Mouse (Mus musculus): ENCODE data around the gene Rnf220.

The Rnf220 gene

DNA sequence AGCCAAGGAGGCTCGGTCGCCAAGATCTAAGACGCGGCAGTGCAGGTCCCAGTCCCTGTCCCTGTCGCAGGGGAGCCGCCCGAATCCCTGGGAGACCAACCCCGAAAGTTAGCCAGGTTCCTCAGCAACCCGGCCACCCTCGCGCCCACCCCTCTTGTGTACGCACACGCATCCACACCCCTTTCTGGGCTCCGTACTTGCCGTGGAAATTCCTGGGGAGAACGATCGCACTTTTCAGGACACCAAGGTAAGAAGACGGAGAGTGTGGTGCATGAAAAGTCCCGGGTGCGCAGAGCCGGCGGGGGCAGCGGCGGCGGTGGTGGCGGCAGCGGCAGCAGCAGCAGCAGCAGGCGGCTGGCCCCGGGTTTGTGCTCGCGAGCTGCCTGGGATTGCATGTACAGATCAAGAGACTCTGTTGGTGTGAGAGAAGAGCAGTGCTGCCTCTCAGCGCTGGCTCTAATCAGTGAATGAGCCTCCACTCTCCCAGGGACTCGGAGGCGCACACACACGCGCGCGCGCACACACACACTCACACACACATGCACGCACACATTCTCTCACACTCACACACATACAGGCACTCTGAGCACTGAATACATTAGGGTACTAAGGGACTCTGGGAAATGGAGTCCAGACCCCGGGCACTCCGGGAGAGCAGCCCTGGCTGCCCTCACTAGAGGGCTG lies at the start of gene Rnf220:
Gene Rnf220 (minus strand): TSS at position 571 of the 684 bp plus-strand sequence.
- DNase-seq: peak; percentile 43

DNA sequence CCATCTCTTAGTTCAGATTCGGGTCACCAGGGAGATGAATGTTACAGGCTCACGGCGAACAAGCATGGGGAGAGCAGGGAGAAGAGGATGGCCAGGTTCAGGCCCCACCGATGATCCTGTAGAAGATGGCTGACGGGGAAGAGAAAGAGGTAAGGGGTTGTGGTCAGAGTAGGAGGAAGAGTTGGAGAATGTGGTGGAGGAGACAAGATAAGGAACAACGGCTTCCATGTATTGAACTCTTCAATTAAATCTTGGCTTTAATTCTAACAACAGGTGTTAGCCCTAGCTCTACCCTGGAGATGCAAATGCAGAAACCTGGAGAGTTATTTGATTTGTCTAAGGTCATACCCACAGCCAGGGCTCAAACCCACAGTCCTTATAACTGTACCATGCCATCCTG lies 49.8 kb upstream of the Rnf220 start:
- no peak for DNase-seq

DNA sequence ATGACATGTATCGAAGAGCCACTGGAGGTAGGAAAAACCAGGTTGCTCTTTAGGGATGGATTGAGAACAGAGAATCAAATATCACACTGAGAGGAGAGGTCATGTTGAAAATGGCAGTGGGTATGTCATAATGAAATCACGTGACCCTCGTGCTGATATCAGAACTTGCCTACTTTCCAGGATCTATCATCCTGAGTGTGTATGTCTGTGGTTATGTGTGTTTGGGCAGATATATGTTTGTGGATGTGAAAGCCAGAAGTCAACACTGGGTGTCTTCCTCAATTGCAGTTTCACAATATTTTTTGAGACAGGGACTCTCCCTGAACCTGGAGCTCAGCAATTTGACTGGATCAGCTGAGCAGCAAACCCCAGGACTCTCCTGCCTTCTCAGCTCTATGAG lies 48.6 kb upstream of the Rnf220 start:
- no peak for DNase-seq

DNA sequence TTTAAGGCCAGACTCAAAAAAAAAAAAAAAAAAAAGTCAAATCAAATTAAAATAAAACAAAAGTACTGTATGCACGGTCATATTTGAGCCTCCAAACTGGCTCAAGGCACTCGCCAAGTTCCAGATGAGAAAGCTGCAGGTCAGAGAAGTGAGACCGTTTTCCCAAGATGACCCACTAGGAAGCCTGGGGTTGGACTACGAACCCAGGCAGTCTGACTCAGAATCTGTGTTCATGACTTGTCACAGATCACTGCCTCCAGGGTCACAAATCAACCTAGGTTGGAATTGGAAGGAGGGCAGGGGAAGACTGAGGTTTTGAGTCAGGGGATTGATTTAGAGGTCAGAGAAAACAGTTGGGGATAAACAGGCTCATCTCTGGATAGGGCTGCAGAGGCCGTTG lies 43.7 kb upstream of the Rnf220 start:
- DNase-seq: no peak

DNA sequence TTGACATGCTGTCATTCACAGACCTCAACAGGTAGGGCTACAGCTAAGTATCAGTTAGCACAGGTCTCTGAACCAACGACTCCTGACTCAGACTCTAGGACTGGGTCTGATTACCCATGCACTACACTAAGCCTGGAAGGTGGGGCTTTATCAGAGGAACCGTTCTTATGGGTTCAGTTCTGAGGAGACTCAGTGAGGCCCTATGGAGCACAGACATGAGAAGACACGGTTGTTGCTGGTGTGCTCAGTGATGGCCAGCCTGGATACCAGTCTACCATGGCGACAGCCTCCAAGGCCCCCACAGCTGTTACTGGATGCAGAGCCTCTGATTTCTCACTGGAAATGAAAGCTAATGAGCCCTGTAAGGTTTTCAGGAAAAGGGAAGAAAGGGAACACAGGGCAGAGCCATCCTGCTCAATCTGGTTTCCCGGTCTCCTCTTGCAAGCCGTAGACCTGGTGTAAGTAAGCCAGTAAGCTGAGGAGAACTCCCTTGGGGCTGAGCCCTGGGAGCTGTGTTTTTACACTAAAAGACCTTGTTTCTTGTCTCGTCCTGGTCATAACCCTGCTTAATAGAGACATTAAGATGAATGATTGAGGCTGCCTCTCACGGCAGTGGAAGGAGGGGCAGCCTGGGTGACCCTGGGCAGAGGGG lies 42.6 kb upstream of the Rnf220 start:
- no peak for DNase-seq

DNA sequence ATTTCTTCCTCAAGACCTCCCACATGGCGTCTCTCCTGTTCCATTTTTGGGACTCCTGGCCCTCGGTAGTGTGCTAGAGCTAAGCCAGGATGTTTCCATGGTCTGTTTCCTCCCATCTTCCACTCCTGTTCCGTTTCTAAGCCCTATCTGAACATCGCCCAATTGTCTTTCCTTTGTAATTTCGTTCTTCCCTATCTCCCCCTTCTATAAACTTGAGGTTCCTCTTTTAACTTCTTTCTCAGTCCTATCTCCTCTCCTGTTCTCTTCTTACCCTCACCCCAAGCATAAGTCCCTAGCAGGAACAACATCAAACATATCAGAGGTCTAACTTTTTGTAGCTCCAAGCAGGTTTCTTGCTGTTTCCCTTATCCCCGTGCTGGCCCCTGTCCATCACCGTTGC lies 40.1 kb upstream of the Rnf220 start:
- no peak for DNase-seq

DNA sequence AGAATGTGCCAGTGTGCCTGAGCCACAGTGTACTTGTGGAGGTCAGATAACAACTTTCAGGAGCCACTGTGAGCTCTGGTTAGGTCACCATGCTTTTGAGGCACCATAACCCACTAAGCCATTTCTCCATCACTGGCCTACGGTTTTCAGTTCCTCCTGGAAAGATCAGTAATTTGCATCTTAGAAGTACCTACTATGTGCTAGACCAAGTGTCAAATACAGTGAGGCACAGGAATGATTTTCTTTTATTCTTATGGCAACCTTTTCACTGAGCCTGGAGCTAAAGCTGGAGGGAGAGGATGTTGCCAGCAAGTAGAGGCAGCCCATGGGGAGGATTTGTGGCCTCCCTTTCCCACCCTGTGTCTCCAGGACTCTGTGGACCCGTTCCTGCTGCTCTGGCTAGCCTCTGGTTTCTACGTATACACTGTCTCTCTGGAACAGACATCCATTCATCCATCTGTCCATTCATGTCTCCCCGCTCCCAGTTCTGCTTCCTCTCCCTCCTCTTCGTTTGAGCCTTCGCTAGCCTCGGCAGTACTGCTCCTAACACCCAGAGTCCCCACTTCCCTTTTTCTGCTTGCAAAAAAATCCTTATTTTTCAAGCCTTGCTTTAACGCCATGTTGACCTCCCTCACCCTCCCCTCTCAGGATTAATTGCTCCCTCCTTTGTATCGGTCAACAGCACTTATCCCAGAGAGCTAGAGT lies 38.8 kb upstream of the Rnf220 start:
- no peak for DNase-seq

DNA sequence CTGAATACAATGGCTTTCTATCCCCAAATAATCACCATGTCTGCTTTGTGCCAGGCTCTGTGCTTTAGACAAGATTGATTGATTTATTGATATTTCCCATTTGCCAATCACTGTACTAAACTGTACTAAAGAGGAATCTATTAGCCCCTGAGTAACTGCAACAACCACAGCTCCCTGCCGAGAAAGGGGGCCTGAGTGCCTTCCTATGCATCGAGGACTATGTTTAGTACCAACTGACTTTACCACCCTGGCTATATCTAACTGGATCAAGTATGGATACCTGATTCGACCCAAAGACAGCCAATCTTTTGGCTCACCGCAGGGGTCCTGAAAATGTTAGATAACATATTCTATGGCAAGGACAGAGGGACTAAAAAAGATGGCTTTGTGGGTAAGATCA lies 33.0 kb upstream of the Rnf220 start:
- no peak for DNase-seq

DNA sequence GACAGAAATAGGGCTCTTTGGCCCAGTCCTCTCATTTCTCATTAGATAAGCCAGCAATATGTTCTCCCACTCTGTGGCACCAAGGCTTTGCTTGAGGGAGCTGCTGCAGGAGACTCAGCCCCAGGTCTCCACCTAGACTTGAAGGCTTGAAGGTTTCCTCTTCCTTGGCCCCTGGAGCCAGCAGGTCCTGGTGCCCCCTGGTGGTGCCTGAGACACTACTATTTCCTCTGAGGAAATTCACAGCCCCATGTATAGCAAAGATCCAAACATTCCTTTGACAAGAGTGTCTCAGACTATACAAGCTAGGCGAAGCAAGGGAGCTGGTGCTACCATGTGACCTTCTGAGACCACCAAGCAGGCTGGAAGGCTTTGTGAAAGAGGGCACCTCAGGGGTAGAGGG lies 31.1 kb upstream of the Rnf220 start:
- DNase-seq: peak; percentile 64

DNA sequence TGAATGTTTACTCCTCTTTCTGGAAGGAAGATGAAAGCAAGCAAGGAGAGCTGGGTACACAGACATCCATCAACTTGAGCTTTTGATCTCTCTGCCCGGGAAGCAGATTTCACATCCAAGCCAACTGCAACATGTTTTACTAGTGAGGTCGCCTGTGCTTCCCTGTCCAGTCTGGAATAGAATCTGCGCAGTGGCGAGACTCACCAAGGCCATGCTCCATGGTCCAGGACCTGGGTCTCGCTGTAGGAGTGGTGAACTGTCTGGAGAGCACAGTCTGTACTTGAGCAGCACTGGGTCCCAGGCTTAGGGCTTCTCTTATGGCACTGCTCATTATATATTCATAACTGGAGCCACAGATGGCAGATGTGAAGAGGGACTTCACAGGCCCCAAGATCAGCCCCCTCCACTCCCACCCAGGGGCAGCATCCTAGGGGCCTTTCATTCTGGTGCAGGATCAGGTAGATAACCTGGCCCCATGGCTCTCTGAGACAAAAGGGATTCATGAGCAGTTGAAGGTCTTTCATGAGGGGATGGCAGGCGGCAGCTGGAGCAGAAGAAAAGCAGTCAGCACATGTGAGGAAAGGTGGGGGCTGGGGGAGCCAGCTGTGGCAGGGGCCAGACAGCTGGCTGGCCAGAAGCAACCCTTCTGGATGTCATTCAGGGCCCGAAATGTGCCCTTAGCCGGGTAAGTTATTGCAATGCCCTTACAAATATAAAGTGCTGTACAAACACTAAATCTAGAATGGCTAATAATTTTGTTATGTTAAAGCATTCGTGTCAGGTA lies 30.5 kb upstream of the Rnf220 start:
- DNase-seq: no peak

DNA sequence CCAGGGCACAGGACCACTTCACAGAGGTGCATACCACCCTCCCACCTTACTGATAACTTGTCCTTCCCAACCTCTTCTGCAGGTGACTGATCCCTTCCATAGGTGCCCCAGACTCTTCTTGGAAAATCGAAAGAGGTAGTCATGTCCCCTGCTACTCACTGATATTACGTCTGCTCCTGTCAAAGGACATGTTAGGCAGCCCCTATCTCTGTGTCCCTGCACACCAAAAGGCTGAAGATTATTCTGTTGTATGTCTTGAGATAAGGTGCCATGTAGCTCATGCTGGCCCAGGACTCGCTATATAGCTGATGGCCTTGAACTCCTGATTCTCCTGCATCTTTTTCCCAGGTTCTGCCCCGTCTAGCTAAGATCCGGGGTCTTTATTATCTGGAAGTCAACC lies 29.1 kb upstream of the Rnf220 start:
- DNase-seq: no peak

DNA sequence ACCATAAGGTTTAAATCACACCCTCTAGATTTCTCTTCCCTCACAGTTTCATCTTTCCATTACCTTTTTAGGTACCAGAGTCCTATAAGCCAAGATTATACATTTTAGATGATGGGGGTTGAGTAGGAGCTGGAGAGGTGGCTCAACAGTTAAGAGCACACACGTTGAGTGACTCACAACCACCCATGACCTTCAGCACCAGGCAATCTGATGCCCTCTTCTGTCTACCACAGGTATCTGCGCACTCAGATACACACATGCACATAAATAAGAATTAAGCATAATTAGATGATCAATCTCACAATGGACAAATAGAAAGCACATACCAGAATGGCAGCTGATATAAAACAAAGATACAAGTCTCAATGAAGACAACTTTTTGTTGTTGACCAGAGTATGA lies 24.5 kb upstream of the Rnf220 start:
- DNase-seq: no peak

DNA sequence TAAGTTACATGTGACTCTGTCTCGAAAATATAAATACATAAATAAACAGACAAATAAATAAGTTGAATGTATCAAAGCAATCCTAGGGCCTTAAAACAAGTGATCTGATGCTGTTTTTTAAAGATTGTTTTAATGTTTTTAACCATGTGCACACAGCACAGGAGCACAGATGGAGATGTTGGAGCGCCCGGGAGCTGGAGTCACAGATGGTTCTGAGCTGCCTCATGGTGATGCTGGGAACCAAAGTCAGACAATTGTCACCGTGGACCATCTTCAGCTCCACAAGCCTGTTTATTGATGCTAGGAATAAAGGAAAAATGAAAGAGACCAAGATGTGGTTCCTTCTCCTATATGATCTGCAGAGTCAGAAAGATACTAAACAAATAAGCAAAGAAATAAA lies 21.4 kb upstream of the Rnf220 start:
- DNase-seq: no peak

DNA sequence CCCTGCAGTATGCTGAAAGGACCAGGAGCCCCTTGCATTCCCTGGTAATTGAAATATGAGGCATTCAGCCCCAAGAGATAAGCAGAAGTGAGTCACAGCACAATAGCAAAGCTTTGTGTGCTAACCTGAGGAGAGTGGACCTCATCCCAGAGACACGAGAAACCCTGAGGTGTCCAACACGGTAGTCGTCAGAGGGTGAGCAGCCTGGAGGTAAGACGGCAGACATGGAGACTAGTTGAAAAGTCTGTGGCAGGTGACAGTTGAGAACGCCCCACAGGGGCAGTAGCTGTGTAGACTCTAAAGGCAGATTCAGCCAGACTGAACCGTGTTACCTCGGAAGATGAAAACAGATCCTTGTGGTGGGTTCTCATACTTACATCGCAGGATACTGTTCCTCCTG lies 2.2 kb upstream of the Rnf220 start:
- DNase-seq: no peak

DNA sequence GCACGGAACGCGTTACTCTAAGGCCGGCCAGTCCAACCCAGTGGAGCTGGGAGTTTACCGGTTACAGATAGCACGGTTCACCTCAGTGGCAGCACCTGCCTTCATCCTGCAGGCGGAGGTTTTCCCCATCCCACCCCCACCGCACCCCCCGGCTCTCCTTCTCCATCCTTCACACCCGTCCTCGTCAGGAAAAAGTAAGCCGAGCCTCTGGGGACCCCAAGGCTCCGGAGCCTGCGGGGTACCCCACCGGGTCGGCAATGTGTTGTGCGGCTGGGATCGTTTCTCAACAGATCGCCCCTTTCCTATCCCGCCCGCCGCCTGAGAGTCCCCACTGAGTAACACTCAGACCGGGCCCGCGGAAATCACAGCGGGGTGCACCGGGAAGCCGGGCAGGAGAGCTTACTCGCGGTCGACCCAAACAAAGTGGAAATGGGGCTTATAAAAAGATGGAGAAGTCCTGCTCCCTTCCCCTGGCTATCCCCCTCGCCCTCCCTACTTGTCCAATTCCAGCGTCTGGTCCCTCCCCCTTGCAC lies 917 bp downstream of the Rnf220 start:
- DNase-seq: no peak

DNA sequence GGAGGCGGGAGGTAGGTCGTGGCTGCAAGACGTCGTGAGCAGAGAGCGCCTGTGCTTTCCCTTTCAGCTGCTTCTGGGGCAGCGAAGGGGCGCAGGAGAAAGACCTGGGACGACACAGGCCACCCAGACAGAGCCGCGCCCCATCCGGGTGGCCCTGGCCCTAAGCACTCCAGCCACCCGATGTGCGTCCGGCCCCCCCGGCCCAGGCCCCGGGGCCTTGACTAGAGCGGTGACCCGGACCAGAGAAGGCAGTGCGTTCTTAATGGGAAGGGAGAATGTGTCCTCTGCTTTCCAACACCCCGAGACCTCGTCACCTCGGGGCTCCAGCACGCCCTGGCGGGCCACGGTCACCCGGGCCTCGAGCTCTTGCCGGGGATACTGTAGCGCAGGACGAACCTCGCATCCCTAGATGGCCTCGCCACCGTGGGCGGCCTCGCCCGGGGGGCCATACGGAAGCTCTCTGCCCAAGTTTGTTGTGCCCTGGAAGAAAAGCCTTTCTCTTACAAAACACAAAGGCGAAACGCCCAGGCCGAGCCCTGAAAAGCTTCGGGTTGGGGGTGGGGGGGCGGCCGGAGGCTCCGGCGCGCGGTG lies 1.8 kb downstream of the Rnf220 start:
- peak; percentile 26 for DNase-seq

DNA sequence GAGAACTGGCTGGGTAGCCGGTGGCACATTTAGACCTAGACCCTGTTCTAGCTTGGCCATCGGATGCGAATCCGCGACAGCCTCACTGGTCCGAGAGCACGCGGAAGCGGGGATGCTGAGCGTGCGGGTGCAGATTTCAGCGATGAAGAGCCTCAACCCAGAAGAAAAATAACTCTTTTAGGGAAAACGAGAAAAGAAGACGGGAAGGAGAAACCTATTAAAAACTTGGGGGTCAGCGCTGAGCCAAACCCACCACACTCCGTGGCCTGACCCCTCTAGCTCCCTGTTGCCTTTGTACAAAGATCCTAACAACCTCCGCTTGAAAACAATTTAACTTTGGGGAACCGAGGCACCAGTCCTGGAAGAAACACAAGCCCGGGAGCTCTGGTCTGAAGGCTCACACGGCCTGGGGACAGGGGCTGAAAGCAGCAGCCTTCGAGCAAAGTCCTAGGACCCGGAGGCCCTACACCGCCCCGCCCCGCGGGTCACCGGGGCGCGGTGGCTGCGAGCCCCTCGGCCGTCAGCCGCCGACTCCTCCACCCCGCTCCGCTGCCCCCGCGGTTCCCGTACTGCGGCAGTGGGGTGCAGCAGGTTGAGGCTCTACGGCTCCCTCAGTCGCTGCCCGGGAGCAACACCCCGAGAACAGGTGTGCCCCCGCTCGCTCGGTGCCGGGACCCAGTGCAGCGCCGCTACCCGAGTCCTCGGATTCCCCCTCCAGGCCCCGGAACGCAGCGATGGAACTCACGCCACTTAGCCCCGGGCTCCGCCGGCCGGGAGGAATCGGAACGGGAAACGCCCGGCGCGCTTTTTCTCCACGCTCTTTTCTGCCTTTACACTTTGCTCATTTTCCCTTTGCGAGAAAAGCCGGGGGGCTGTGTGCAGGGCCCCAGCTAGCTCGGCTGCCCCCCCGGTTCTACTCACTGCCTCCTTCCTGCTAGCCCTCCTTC lies 2.7 kb downstream of the Rnf220 start:
- no peak for DNase-seq

DNA sequence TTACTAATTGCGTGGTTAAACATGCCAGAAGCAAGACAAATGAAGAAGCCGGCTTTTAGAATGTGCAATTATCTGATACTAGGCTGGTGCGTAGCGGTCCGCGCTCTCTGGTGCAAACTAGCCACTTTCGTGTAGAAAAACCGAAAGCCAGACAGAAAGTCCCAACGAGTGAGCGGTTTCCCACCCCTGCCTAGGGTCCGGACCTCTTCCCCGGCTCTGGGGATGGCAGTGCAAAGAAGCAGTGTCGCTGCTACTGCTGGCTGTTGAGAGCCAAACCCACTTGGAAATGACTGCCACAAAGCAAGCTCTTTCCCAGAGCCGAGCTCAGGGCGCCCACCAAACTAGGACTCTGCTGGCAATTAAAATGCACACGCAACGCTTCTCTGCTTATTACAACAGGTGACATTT lies 3.7 kb downstream of the Rnf220 start:
- DNase-seq: no peak

DNA sequence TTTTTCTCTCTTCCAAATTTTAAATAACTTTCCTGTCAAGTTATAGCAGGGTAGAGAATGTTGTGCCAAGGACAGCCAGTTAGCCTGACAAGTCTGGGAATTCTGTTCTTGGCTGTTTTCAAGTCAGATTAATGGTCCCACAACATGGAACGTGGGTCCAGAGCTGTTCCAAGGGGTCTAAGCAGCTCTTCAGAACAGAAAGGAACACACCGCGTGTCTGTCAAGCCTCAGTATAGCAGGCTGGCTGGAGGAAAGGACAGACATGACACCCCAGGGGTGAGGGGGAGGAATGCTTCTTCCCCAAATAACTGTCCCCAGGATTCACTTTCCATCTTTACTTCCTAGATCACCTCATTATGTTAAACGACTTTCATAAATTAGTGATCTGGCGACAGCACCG lies 5.0 kb downstream of the Rnf220 start:
- no peak for DNase-seq

DNA sequence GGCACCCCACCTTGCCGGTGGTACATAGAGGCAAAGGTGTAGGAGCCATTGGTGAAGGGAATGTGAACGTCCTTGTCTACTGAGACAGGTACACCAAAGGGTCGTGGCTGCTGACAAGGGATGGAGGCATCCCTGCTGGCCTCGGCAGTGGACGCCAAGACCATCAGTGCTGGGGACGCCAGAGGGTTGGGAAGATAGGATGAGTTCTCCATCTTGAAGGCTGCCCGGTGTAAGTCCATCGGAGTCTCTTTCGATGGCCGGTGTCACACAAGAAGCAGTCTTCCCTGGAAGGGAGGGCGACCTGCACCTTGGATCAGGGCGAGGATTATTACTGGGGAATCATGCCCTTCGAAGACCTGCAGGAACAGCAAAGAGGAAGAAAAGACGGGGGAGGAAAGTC lies 6.9 kb downstream of the Rnf220 start:
- no peak for DNase-seq

DNA sequence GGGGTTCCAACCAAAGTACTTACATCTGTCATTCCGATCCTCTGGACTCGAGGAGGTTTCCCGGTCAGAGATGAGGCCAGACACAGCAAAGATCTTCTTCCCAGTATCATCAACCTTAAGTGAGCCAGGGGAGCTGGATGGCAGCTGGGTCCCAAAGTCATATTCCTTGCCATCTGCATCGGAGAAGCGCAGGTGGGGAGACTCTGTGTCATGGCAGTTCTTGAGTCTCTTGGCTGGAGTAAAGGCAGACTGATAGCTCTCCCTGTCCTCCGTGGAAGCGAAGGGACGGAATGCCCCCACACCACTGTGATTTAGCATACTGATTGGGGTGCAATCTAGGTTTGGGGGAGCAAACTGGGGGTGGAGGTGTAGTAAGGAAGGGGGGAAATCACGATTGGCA lies 7.3 kb downstream of the Rnf220 start:
- no peak for DNase-seq

DNA sequence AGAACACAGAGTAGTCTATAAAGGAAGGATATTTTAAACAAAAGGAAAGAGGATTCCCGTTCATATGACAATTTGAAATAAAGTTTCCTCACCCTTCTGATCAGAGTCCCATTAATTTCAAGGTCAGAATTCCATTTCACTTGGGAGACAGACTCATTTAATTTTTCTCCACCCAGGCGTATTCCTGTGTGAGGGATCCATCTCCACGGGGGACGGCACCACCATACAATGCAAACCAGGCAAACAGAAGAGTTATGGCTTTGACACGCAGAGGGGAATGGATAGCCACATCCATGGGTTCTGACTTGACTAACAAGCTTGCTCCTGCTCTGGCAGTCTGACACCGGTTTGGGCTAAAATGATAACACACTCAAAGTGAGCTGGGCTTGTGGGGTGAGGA lies 9.4 kb downstream of the Rnf220 start:
- DNase-seq: no peak
